Mouse (Mus musculus) testis, adult 2 months (tissue): ENCODE measurements at regions not wholly inside any gene's neighbourhood (a gene's known extent, or its start where the extent isn't known, plus 50 kb on each side); places are given as distances from the start of the nearest gene placed in this dataset.

Experiments used
- H3K27ac ChIP-seq: fragments of 200-500 bp; 2 replicates; pipeline ENCODE4 v1.5.1; 2012; ENCODE audit warnings: low read depth, low read length; ENCODE audit not compliant: control insufficient read depth, insufficient read depth
- H3K27me3 ChIP-seq: fragments of 200-500 bp; 2 replicates; pipeline ENCODE4 v1.6.1; 2012; ENCODE audit warnings: mild to moderate bottlenecking, low read length, moderate library complexity; ENCODE audit not compliant: control insufficient read depth, insufficient read depth
- H3K36me3 ChIP-seq: fragments of 200-500 bp; 2 replicates; pipeline ENCODE4 v1.6.1; 2012; ENCODE audit warnings: mild to moderate bottlenecking, low read length; ENCODE audit not compliant: control insufficient read depth, insufficient read depth
- H3K4me1 ChIP-seq: fragments of 200-500 bp; 2 replicates; pipeline ENCODE4 v1.6.1; 2012; ENCODE audit warnings: low read length; ENCODE audit not compliant: control insufficient read depth, insufficient read depth
- H3K4me3 ChIP-seq: fragments of 200-500 bp; 2 replicates; pipeline ENCODE4 v1.5.1; 2012; ENCODE audit warnings: low read depth, mild to moderate bottlenecking, low read length, moderate library complexity, mixed read lengths; ENCODE audit not compliant: control insufficient read depth
- CTCF ChIP-seq: fragments of 200-500 bp; IDR thresholded peaks from 2 replicates; pipeline ENCODE4 v1.5.1; 2012; ENCODE audit warnings: low read depth, mild to moderate bottlenecking, inconsistent platforms, low read length, moderate library complexity; ENCODE audit not compliant: control insufficient read depth, insufficient read depth, insufficient replicate concordance
- POLR2A ChIP-seq: fragments of 200-500 bp; IDR thresholded peaks from 2 replicates; pipeline ENCODE4 v1.6.1; 2012; ENCODE audit warnings: low read depth, mild to moderate bottlenecking, inconsistent platforms, low read length, moderate library complexity; ENCODE audit not compliant: control insufficient read depth

DNA sequence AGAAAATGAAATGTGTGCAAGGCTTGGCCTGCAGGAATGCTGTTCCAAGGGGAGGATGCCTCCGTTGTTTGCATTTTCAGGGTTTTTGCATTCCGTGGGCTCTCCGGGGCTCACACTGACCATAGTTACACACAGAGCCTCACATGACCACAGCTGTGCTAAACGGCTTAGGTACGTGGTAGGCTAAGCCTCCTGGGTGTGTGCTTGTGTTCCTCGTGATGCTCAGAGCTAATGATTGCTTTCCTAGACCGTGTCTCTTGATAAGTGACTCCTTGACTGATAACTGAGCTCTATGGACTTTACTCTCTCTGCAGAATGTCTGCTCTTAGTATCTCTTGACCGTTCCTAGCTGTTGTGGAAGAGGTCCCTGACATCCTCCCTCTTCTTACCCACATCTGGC lies 238.9 kb upstream of the Foxq1 start:
- H3K27me3 ChIP-seq = no peaks in the 10 kb centered on the region
- TF ChIP-seq POLR2A = no peak
- TF ChIP-seq CTCF = no peak
- H3K4me3 ChIP-seq = no peak overlapping the region

DNA sequence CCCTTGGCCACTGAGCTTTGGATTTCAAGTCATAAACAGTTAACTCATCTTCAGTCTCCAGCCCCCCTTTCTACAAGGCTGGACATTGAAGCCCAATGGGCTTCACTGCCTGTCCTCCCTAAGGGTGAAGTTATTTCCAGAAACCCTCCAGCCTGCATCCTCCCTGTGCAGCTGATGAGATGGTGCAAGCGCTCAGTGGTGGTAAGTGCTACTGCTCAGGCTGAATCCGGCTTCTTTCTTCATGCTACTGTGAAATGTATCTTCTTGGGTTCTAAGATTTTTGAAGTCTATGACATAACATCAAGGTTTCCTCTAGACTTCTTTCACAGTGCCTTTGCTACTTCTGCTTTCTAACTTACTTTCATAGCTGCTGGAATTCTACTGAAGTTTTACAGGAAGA lies 237.9 kb upstream of the Foxq1 start:
- no peak overlapping the region for H3K27ac ChIP-seq
- H3K36me3 ChIP-seq = no peaks in the 10 kb centered on the region
- no peak for TF ChIP-seq CTCF
- no peak for TF ChIP-seq POLR2A

More for the DNA sequence above, 238.9 kb upstream of the Foxq1 start:
- Histone ChIP-seq H3K27ac (no peak overlapping the region), H3K36me3 (no peaks in the 10 kb centered on the region), H3K4me1 (no peaks in the 10 kb centered on the region)

DNA sequence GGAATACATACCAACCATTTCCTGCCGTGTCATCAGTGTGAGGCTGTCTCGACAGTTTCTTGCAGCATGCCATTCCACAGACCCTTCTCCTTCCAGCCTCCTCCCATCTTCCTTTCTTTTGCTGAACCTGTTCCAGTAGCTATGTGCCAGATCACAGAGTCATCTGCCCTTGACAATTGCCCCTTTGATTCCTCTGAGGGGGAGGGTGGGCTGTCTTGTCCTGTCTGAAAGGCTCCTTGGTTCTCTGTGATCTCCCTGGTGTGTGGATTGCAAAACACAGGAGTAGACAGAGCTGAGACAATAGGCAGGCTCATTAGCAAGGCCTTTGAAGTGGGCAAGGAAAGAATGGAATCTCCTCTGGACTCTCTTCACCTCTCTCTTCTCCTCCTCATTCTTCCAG lies 234.5 kb upstream of the Foxq1 start:
- TF ChIP-seq CTCF (no peak), POLR2A (no peak)
- H3K36me3 ChIP-seq = no peaks in the 10 kb centered on the region
- no peak overlapping the region for H3K27ac ChIP-seq
- H3K4me1 ChIP-seq = no peaks in the 10 kb centered on the region
- H3K27me3 ChIP-seq = no peaks in the 10 kb centered on the region
- H3K4me3 ChIP-seq = no peak overlapping the region

More for the DNA sequence above, 237.9 kb upstream of the Foxq1 start:
- no peaks in the 10 kb centered on the region for H3K27me3 ChIP-seq
- no peak overlapping the region for H3K4me3 ChIP-seq
- no peaks in the 10 kb centered on the region for H3K4me1 ChIP-seq

DNA sequence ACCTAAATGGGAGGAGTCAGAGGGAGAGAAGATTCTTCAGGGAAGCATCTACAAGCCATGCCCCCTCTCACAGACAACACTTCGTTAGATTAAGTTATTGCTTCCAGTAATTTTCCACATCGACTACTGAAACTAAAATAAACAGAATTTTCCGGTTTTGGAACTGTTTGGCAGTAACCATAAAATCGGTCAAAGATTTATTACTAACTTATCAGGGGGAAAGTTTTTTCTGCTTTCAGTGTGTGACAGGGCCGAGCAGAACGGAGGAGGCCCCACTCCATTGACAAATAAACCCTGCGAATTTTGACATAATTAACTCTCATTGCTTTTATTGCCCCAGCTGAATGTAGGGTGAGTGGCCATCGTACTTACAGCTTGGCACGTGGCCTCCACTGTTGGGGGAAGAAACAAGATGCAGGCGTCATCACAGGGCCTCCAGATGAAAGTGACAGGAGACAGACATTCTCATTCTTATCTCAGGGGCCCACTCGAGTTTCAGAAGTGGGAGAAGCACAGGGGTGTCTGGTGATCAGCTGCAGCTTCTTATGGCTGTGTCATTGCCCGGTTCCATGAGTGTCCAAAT lies 229.6 kb upstream of the Foxq1 start:
- Histone ChIP-seq H3K36me3 (no peaks in the 10 kb centered on the region), H3K4me3 (no peak overlapping the region), H3K27me3 (no peaks in the 10 kb centered on the region), H3K27ac (no peak overlapping the region), H3K4me1 (no peaks in the 10 kb centered on the region)
- TF ChIP-seq POLR2A = no peak
- TF ChIP-seq CTCF = no peak

GRCm38 (mm10) chr13:31327511-31327951 lies 228.4 kb upstream of the Foxq1 start:
- Histone ChIP-seq H3K27me3 (no peaks in the 10 kb centered on the region), H3K4me1 (no peaks in the 10 kb centered on the region), H3K4me3 (no peak overlapping the region), H3K27ac (no peak overlapping the region), H3K36me3 (no peaks in the 10 kb centered on the region)
- TF ChIP-seq POLR2A (no peak), CTCF (no peak)

GRCm38 (mm10) chr13:31328756-31329155 lies 227.2 kb upstream of the Foxq1 start:
- TF ChIP-seq CTCF (no peak), POLR2A (no peak)
- Histone ChIP-seq H3K4me1 (no peaks in the 10 kb centered on the region), H3K27me3 (no peaks in the 10 kb centered on the region), H3K36me3 (no peaks in the 10 kb centered on the region), H3K27ac (no peak overlapping the region), H3K4me3 (no peak overlapping the region)

GRCm38 (mm10) chr13:31330731-31331130 lies 225.2 kb upstream of the Foxq1 start:
- Histone ChIP-seq H3K27ac (no peak overlapping the region), H3K36me3 (no peaks in the 10 kb centered on the region), H3K4me1 (no peaks in the 10 kb centered on the region), H3K4me3 (no peak overlapping the region), H3K27me3 (no peaks in the 10 kb centered on the region)
- no peak for TF ChIP-seq POLR2A
- no peak for TF ChIP-seq CTCF
